Mouse (Mus musculus): ENCODE data around the gene Epb41. TPM values are rescaled to one million over a fixed set of nuclear protein-coding genes. Genes with fewer than 3 reads are reported as not detected.
A peak's percentile ranks its signal among the peaks of the same experiment; 100 is the strongest.

The Epb41 gene
- polyA plus RNA-seq, 1 experiment, result 68.8 TPM

DNA sequence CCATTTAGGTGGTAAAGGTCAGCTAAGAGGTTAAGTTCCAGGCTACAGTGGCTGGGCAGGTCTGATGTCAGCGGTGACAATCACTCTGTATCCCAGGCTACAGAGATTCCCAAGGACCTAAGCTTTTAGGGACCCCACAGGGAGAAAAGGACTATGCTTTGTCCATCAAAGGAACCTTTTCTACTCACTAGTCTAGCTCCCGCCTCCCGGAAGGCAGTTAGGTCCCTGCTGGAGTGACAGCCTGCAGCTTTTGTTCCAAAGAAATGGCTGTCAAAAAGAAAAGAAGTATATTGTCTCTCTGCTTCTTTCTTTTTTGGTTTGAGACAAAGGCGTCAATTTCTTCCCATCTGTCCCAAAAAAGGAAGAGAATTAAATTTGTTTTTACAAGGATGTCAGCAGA lies 36.1 kb upstream of the Epb41 start:
- no peaks in the 10 kb centered on the region for H3K4me1 ChIP-seq (ENCODE audit: control insufficient read depth, insufficient read depth, low read length)
- no peak overlapping the region for H3K4me3 ChIP-seq (ENCODE audit: low read depth, low read length)
- no peak overlapping the region for H3K9ac ChIP-seq (ENCODE audit: low read depth, poor library complexity, severe bottlenecking)
- TF ChIP-seq EP300 (IDR thresholded peaks at IDR 0.05; ENCODE audit: insufficient read depth, low read depth, low read length) (no peak), POLR2A (IDR thresholded peaks at IDR 0.05; ENCODE audit: insufficient read depth, low read length) (no peak), CTCF (IDR thresholded peaks at IDR 0.05; ENCODE audit: low read depth, low read length) (no peak)
- H3K27me3 ChIP-seq (ENCODE audit: control insufficient read depth, insufficient read depth, low read length, poor library complexity, severe bottlenecking), result no peaks in the 10 kb centered on the region
- no peaks in the 10 kb centered on the region for H3K9me3 ChIP-seq (replicated peaks; ENCODE audit: control insufficient read depth, insufficient read depth, low read length, poor library complexity, severe bottlenecking)
- H3K36me3 ChIP-seq (ENCODE audit: control insufficient read depth, insufficient read depth, low read length, poor library complexity, severe bottlenecking), result no peaks in the 10 kb centered on the region
- H3K27ac ChIP-seq (ENCODE audit: insufficient read depth, low read length), result no peak overlapping the region

GRCm38 (mm10) chr4:132108221-132108620 lies 33.1 kb upstream of the Epb41 start:
- no peak overlapping the region for H3K4me3 ChIP-seq (ENCODE audit: low read depth, low read length)
- H3K27me3 ChIP-seq (ENCODE audit: control insufficient read depth, insufficient read depth, low read length, poor library complexity, severe bottlenecking), result no peaks in the 10 kb centered on the region
- no peaks in the 10 kb centered on the region for H3K9me3 ChIP-seq (replicated peaks; ENCODE audit: control insufficient read depth, insufficient read depth, low read length, poor library complexity, severe bottlenecking)
- peaks cover 3% of the 10 kb centered on the region for H3K4me1 ChIP-seq (ENCODE audit: control insufficient read depth, insufficient read depth, low read length)
- no peaks in the 10 kb centered on the region for H3K36me3 ChIP-seq (ENCODE audit: control insufficient read depth, insufficient read depth, low read length, poor library complexity, severe bottlenecking)
- H3K9ac ChIP-seq (ENCODE audit: low read depth, poor library complexity, severe bottlenecking), result no peak overlapping the region
- no peak overlapping the region for H3K27ac ChIP-seq (ENCODE audit: insufficient read depth, low read length)
- no peak for TF ChIP-seq POLR2A (IDR thresholded peaks at IDR 0.05; ENCODE audit: insufficient read depth, low read length)
- TF ChIP-seq CTCF (IDR thresholded peaks at IDR 0.05; ENCODE audit: low read depth, low read length), result no peak
- no peak for TF ChIP-seq EP300 (IDR thresholded peaks at IDR 0.05; ENCODE audit: insufficient read depth, low read depth, low read length)

GRCm38 (mm10) chr4:132101152-132101551 lies 26.0 kb upstream of the Epb41 start:
- no peaks in the 10 kb centered on the region for H3K27me3 ChIP-seq (ENCODE audit: control insufficient read depth, insufficient read depth, low read length, poor library complexity, severe bottlenecking)
- H3K9ac ChIP-seq (ENCODE audit: low read depth, poor library complexity, severe bottlenecking), result no peak overlapping the region

GRCm38 (mm10) chr4:132099548-132099947 lies 24.4 kb upstream of the Epb41 start:
- Histone ChIP-seq H3K27ac (ENCODE audit: insufficient read depth, low read length) (no peak overlapping the region), H3K4me3 (ENCODE audit: low read depth, low read length) (no peak overlapping the region), H3K4me1 (ENCODE audit: control insufficient read depth, insufficient read depth, low read length) (peaks cover 3% of the 10 kb centered on the region), H3K36me3 (ENCODE audit: control insufficient read depth, insufficient read depth, low read length, poor library complexity, severe bottlenecking) (no peaks in the 10 kb centered on the region), H3K9me3 (replicated peaks; ENCODE audit: control insufficient read depth, insufficient read depth, low read length, poor library complexity, severe bottlenecking) (peaks cover 19% of the 10 kb centered on the region), H3K9ac (ENCODE audit: low read depth, poor library complexity, severe bottlenecking) (no peak overlapping the region), H3K27me3 (ENCODE audit: control insufficient read depth, insufficient read depth, low read length, poor library complexity, severe bottlenecking) (no peaks in the 10 kb centered on the region)
- no peak for TF ChIP-seq POLR2A (IDR thresholded peaks at IDR 0.05; ENCODE audit: insufficient read depth, low read length)
- no peak for TF ChIP-seq EP300 (IDR thresholded peaks at IDR 0.05; ENCODE audit: insufficient read depth, low read depth, low read length)
- no peak for TF ChIP-seq CTCF (IDR thresholded peaks at IDR 0.05; ENCODE audit: low read depth, low read length)

More at GRCm38 (mm10) chr4:132101152-132101551, 26.0 kb upstream of the Epb41 start:
- Histone ChIP-seq H3K4me1 (ENCODE audit: control insufficient read depth, insufficient read depth, low read length) (peaks cover 3% of the 10 kb centered on the region), H3K4me3 (ENCODE audit: low read depth, low read length) (no peak overlapping the region), H3K36me3 (ENCODE audit: control insufficient read depth, insufficient read depth, low read length, poor library complexity, severe bottlenecking) (no peaks in the 10 kb centered on the region), H3K9me3 (replicated peaks; ENCODE audit: control insufficient read depth, insufficient read depth, low read length, poor library complexity, severe bottlenecking) (peaks cover 19% of the 10 kb centered on the region), H3K27ac (ENCODE audit: insufficient read depth, low read length) (0 out of 2 replicates have a peak overlapping the region, but pooled peaks have one; percentile 27)
- no peak for TF ChIP-seq POLR2A (IDR thresholded peaks at IDR 0.05; ENCODE audit: insufficient read depth, low read length)
- TF ChIP-seq CTCF (IDR thresholded peaks at IDR 0.05; ENCODE audit: low read depth, low read length), result no peak
- no peak for TF ChIP-seq EP300 (IDR thresholded peaks at IDR 0.05; ENCODE audit: insufficient read depth, low read depth, low read length)

- no peaks in the 10 kb centered on the region for H3K36me3 ChIP-seq (ENCODE audit: control insufficient read depth, insufficient read depth, low read length, poor library complexity, severe bottlenecking)
- TF ChIP-seq CTCF (IDR thresholded peaks at IDR 0.05; ENCODE audit: low read depth, low read length) (no peak), EP300 (IDR thresholded peaks at IDR 0.05; ENCODE audit: insufficient read depth, low read depth, low read length) (no peak), POLR2A (IDR thresholded peaks at IDR 0.05; ENCODE audit: insufficient read depth, low read length) (no peak)
- H3K27me3 ChIP-seq (ENCODE audit: control insufficient read depth, insufficient read depth, low read length, poor library complexity, severe bottlenecking), result no peaks in the 10 kb centered on the region
- H3K9ac ChIP-seq (ENCODE audit: low read depth, poor library complexity, severe bottlenecking), result no peak overlapping the region
- peaks cover 13% of the 10 kb centered on the region for H3K9me3 ChIP-seq (replicated peaks; ENCODE audit: control insufficient read depth, insufficient read depth, low read length, poor library complexity, severe bottlenecking)
- no peak overlapping the region for H3K4me3 ChIP-seq (ENCODE audit: low read depth, low read length)
- no peaks in the 10 kb centered on the region for H3K4me1 ChIP-seq (ENCODE audit: control insufficient read depth, insufficient read depth, low read length)
- H3K27ac ChIP-seq (ENCODE audit: insufficient read depth, low read length), result no peak overlapping the region
Measured at GRCm38 (mm10) chr4:132095043-132095442, 19.9 kb upstream of the Epb41 start.

DNA sequence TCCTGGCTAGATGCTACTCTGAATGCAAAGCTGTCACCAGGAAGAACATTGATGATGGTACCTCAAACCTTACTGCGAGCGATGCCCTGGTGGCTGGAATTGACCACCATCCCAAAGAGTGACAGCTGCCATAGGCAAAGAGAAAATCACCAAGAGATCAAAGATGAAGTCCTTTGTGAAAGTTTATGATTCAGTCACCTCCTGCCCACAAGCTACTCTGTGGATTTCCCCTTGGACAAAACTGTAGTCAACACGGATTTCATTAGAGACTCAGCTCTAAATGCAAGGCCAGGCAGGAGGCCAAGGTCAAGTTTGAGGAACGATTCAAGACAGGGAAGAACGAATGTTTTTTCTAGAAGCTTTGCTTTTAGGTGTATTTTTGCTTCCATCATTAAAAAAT lies 18.8 kb upstream of the Epb41 start:
- Histone ChIP-seq H3K27ac (ENCODE audit: insufficient read depth, low read length) (no peak overlapping the region), H3K9me3 (replicated peaks; ENCODE audit: control insufficient read depth, insufficient read depth, low read length, poor library complexity, severe bottlenecking) (peaks cover 5% of the 10 kb centered on the region; the same call in 1 of the 2 replicates)
- TF ChIP-seq CTCF (IDR thresholded peaks at IDR 0.05; ENCODE audit: low read depth, low read length), result no peak
- TF ChIP-seq POLR2A (IDR thresholded peaks at IDR 0.05; ENCODE audit: insufficient read depth, low read length), result no peak
- no peak for TF ChIP-seq EP300 (IDR thresholded peaks at IDR 0.05; ENCODE audit: insufficient read depth, low read depth, low read length)

More for the DNA sequence above, 18.8 kb upstream of the Epb41 start:
- no peaks in the 10 kb centered on the region for H3K27me3 ChIP-seq (ENCODE audit: control insufficient read depth, insufficient read depth, low read length, poor library complexity, severe bottlenecking)
- H3K4me1 ChIP-seq (ENCODE audit: control insufficient read depth, insufficient read depth, low read length), result no peaks in the 10 kb centered on the region
- H3K36me3 ChIP-seq (ENCODE audit: control insufficient read depth, insufficient read depth, low read length, poor library complexity, severe bottlenecking), result no peaks in the 10 kb centered on the region
- no peak overlapping the region for H3K9ac ChIP-seq (ENCODE audit: low read depth, poor library complexity, severe bottlenecking)
- no peak overlapping the region for H3K4me3 ChIP-seq (ENCODE audit: low read depth, low read length)
